Mouse (Mus musculus): ENCODE data around the gene Fndc9. TPM values are rescaled to one million over a fixed set of nuclear protein-coding genes. Genes with fewer than 3 reads are reported as not detected.

Gene Fndc9
- polyA plus RNA-seq, 1 experiment from 2014 or later, result 12.5 TPM

Other genes with a start within 250 kb of the Fndc9 start
- gene Gm12166, start 183.2 kb upstream of the Fndc9 start, polyA plus RNA-seq (2015; fragmentation: Nextera tagmentation; extraction: Ambion mirVana), result 4.7 and 7.1 TPM in 2 replicates
- 9.0 and 10.1 TPM in 2 replicates for gene Adam19, start 179.5 kb upstream of the Fndc9 start, polyA plus RNA-seq (2015; fragmentation: Nextera tagmentation; extraction: Ambion mirVana)
- gene Nipal4, start 69.0 kb upstream of the Fndc9 start, polyA plus RNA-seq (2015; fragmentation: Nextera tagmentation; extraction: Ambion mirVana), result 0.15 and 0.52 TPM in 2 replicates
- 98.9 and 103 TPM in 2 replicates for gene Cyfip2, start 77.3 kb downstream of the Fndc9 start, polyA plus RNA-seq (2015; fragmentation: Nextera tagmentation; extraction: Ambion mirVana)
- not detected in 2 replicates for gene Itk, start 154.0 kb downstream of the Fndc9 start, polyA plus RNA-seq (2015; fragmentation: Nextera tagmentation; extraction: Ambion mirVana)
- gene Fam71b, start 161.0 kb downstream of the Fndc9 start, polyA plus RNA-seq (2015; fragmentation: Nextera tagmentation; extraction: Ambion mirVana), result not detected in 2 replicates
- gene Med7, start 201.4 kb downstream of the Fndc9 start, polyA plus RNA-seq (2015; fragmentation: Nextera tagmentation; extraction: Ambion mirVana), result 58.8 and 61.4 TPM in 2 replicates
- gene Havcr2, start 219.4 kb downstream of the Fndc9 start, polyA plus RNA-seq (2015; fragmentation: Nextera tagmentation; extraction: Ambion mirVana), result 0.06 and 0.20 TPM in 2 replicates